Mouse (Mus musculus) hindbrain, embryonic 13.5 days (tissue): ENCODE results near the gene Jarid2. TPM values are rescaled to one million over a fixed set of nuclear protein-coding genes. Genes with fewer than 3 reads are reported as not detected.

ENCODE experiments used
- ATAC-seq: fragments of 200-750 bp; cut with Nextera tagmentation; 2 replicates; pipeline ENCODE4 v1.8.0; 2017; ENCODE audit warnings: moderate TSS enrichment; ENCODE audit not compliant: low FRiP score
- H3K27ac ChIP-seq: fragments of 300-500 bp; sonication (generic); 2 replicates; pipeline ENCODE4 v1.5.1; 2015; ENCODE audit warnings: inconsistent platforms, mild to moderate bottlenecking, moderate library complexity
- H3K27me3 ChIP-seq: fragments of 300-500 bp; sonication (generic); 2 replicates; pipeline ENCODE4 v1.6.1; 2015; ENCODE audit warnings: mild to moderate bottlenecking, inconsistent platforms
- H3K36me3 ChIP-seq: fragments of 300-500 bp; sonication (generic); 2 replicates; pipeline ENCODE4 v1.6.1; 2015; ENCODE audit warnings: mild to moderate bottlenecking, inconsistent platforms
- H3K4me1 ChIP-seq: fragments of 300-500 bp; sonication (generic); replicated peaks from 2 replicates; pipeline ENCODE4 v1.6.1; 2015; ENCODE audit warnings: inconsistent platforms
- H3K4me2 ChIP-seq: fragments of 300-500 bp; sonication (generic); 2 replicates; pipeline ENCODE4 v1.6.1; 2015; ENCODE audit warnings: inconsistent platforms, mild to moderate bottlenecking, moderate library complexity
- H3K4me3 ChIP-seq: fragments of 300-500 bp; sonication (generic); 2 replicates; pipeline ENCODE4 v1.5.1; 2015; ENCODE audit warnings: mild to moderate bottlenecking, inconsistent platforms
- H3K9ac ChIP-seq: fragments of 300-500 bp; sonication (generic); 2 replicates; pipeline ENCODE4 v1.6.1; 2015; ENCODE audit warnings: mild to moderate bottlenecking, inconsistent platforms
- H3K9me3 ChIP-seq: fragments of 300-500 bp; sonication (generic); 2 replicates; pipeline ENCODE4 v1.6.1; 2016; ENCODE audit warnings: inconsistent platforms
- WGBS: fragments of 180-500 bp; shearing (Covaris S2); methylation state at CpG from one replicate; pipeline ENCODE4 v1.1.7; 2015; 5-methylcytosine and 5-hydroxymethylcytosine counted together
- polyA plus RNA-seq: library from polyadenylated mRNA; unstranded; fragments of >200 nt; fragmentation: Nextera tagmentation; extraction: Ambion mirVana; gene quantifications from 2 replicates; pipeline ENCODE4 v1.2.1, GENCODE M21; 2015

Jarid2 gene
- polyA plus RNA-seq, 1 experiment from 2014 or later = 60.9 TPM

- H3K4me3 ChIP-seq = no peak overlapping the region
- H3K27me3 ChIP-seq = no peaks in the 10 kb centered on the region
- no peak for ATAC-seq
- 94% methylated on average over 5 of the region's 5 CpGs for WGBS
- H3K9ac ChIP-seq = no peak overlapping the region
- H3K4me2 ChIP-seq = no peak overlapping the region
- 0 out of 2 replicates have a peak, but pooled peaks cover 13% of the 10 kb centered on the region for H3K4me1 ChIP-seq
- H3K27ac ChIP-seq = no peak overlapping the region
- H3K36me3 ChIP-seq = peaks cover 96% of the 10 kb centered on the region
- H3K9me3 ChIP-seq = no peaks in the 10 kb centered on the region
These were observed 186.1 kb downstream of the Jarid2 start for GRCm38 (mm10) chr13:44915382-44915781.

GRCm38 (mm10) chr13:44915945-44916344, 186.7 kb downstream of the Jarid2 start:
- Histone ChIP-seq H3K27ac (no peak overlapping the region), H3K9ac (no peak overlapping the region), H3K36me3 (peaks cover 95% of the 10 kb centered on the region), H3K4me1 (0 out of 2 replicates have a peak, but pooled peaks cover 13% of the 10 kb centered on the region), H3K9me3 (no peaks in the 10 kb centered on the region), H3K4me3 (no peak overlapping the region), H3K27me3 (no peaks in the 10 kb centered on the region), H3K4me2 (no peak overlapping the region)
- ATAC-seq = no peak
- 77% methylated on average over 4 of the region's 4 CpGs for WGBS

DNA sequence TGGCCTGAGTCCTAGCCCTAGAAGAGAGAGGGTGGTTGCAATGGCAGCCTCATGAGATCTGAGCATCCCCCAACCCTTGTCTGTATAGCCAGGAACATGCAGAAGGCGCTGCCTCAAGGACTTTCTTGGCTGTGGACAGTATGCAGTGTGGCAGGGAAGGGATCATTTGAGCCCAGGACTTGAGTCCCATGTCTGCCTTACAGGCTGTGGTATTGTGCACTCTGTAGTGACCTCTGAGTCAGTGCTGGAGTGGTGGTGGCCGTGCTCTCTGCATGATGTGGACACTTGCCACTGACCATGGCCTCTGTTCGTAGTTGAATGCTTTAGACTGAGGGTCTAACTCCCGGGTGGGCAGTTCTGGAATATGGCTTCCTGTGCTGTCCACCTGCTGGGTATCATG, 187.9 kb downstream of the Jarid2 start:
- Histone ChIP-seq H3K4me2 (no peak overlapping the region), H3K27me3 (no peaks in the 10 kb centered on the region), H3K4me1 (0 out of 2 replicates have a peak, but pooled peaks cover 9% of the 10 kb centered on the region), H3K9ac (no peak overlapping the region), H3K4me3 (no peak overlapping the region), H3K27ac (no peak overlapping the region), H3K36me3 (peaks cover 97% of the 10 kb centered on the region), H3K9me3 (no peaks in the 10 kb centered on the region)
- ATAC-seq = no peak
- 96% methylated on average over 4 of the region's 4 CpGs for WGBS

GRCm38 (mm10) chr13:44918269-44918668, 189.0 kb downstream of the Jarid2 start:
- no peaks in the 10 kb centered on the region for H3K27me3 ChIP-seq
- no peak overlapping the region for H3K4me2 ChIP-seq
- H3K4me3 ChIP-seq = no peak overlapping the region
- H3K36me3 ChIP-seq = peaks cover 98% of the 10 kb centered on the region
- H3K9me3 ChIP-seq = no peaks in the 10 kb centered on the region
- H3K4me1 ChIP-seq = no peaks in the 10 kb centered on the region
- H3K27ac ChIP-seq = no peak overlapping the region
- ATAC-seq = no peak
- 99% methylated on average over 2 of the region's 2 CpGs for WGBS
- H3K9ac ChIP-seq = no peak overlapping the region

DNA sequence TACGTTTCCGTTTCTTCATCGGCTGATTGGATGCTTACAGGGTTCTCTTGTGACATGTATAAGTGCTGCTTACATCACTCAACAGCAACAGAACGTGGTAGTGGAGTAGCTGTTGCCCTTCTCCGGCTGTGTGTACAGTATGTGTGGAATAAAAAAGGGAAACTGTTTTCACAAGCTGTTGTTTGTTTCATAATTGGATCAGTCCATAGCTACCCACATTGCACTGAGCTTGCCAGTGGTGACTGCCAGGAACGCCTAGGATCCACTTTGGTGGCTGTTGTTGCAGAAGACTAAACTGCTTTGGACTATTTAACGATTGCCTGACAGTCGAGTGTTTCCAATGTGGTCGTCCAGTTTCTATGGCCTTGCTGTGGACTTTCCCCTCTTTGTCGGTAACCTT, 191.8 kb downstream of the Jarid2 start:
- Histone ChIP-seq H3K4me2 (no peak overlapping the region), H3K4me3 (no peak overlapping the region), H3K36me3 (peaks cover 97% of the 10 kb centered on the region), H3K27me3 (no peaks in the 10 kb centered on the region), H3K4me1 (no peaks in the 10 kb centered on the region), H3K27ac (no peak overlapping the region), H3K9ac (no peak overlapping the region), H3K9me3 (no peaks in the 10 kb centered on the region)
- no peak for ATAC-seq
- WGBS = 86% methylated on average over 10 of the region's 10 CpGs

DNA sequence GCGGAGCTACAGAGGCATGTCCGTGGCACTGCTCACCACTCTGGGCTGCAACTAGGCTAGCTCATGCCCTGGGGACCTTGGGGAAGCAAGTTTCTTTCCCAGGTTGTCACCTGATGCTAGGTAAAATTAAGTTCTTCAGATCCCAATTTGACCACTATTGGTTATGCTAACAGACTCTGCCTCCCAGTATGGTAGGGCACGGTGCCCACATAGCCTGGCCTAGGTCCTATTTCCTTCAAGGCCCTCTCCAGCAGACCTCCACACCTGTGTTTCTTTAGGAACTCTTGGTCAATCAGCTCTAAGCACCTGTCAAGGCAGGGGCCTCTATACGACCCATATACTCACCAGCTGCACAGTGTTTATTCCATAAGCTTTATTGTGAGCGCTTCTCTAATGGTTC, 192.4 kb downstream of the Jarid2 start:
- H3K27me3 ChIP-seq = no peaks in the 10 kb centered on the region
- 97% methylated on average over 5 of the region's 5 CpGs for WGBS
- no peak overlapping the region for H3K4me2 ChIP-seq
- ATAC-seq = no peak
- no peak overlapping the region for H3K27ac ChIP-seq
- no peak overlapping the region for H3K9ac ChIP-seq
- H3K36me3 ChIP-seq = peaks cover 93% of the 10 kb centered on the region
- H3K4me3 ChIP-seq = no peak overlapping the region
- no peaks in the 10 kb centered on the region for H3K9me3 ChIP-seq
- no peaks in the 10 kb centered on the region for H3K4me1 ChIP-seq

DNA sequence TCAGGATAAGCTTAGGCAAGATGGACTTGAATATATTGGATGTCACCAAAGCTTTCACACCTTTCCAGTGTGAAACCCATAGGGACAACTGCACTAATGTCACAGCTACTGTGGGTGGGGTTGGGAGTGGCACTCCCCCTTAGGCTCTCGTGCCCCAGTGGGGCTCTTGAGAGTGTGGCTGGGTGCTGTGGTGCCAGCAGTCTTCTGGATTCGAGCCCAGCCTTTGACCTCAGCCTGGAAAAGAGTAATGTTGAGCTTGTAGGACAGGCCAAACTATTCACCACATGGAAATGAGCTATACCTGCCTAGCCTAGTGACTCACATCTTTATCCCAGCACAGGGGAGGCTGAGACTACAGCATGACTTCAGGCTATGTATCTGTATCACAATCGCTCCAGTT, 194.8 kb downstream of the Jarid2 start:
- no peak for ATAC-seq
- H3K4me3 ChIP-seq = no peak overlapping the region
- H3K4me2 ChIP-seq = no peak overlapping the region
- no peak overlapping the region for H3K27ac ChIP-seq
- H3K36me3 ChIP-seq = peaks cover 75% of the 10 kb centered on the region
- no peak overlapping the region for H3K9ac ChIP-seq
- H3K9me3 ChIP-seq = no peaks in the 10 kb centered on the region
- WGBS = 86% methylated on average over 3 of the region's 3 CpGs
- no peaks in the 10 kb centered on the region for H3K4me1 ChIP-seq
- no peaks in the 10 kb centered on the region for H3K27me3 ChIP-seq

GRCm38 (mm10) chr13:44925173-44925572, 195.9 kb downstream of the Jarid2 start:
- H3K27ac ChIP-seq = no peak overlapping the region
- ATAC-seq = no peak
- no peak overlapping the region for H3K9ac ChIP-seq
- no peak overlapping the region for H3K4me3 ChIP-seq
- no peaks in the 10 kb centered on the region for H3K4me1 ChIP-seq
- H3K27me3 ChIP-seq = no peaks in the 10 kb centered on the region
- H3K36me3 ChIP-seq = peaks cover 74% of the 10 kb centered on the region
- 84% methylated on average over 2 of the region's 2 CpGs for WGBS
- no peak overlapping the region for H3K4me2 ChIP-seq
- no peaks in the 10 kb centered on the region for H3K9me3 ChIP-seq

DNA sequence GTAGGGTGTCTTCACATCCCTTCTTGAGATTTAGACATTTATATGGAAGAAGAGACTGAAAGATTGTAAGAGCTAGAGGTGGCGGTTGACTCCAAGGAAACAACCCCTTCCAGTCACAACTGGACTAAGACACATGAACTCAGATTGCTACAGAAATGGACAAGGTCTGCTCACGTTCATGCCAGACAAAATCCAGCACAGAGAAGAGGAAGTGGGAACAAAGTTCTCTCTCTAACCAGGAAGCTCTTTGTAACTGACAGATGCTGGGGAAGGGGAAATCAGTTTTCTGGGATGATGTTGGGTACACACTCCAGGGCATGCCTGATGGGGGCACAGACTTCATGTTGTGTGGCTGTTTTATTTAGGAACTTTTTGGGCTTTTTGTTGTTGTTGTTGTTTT, 197.0 kb downstream of the Jarid2 start:
- H3K4me1 ChIP-seq = no peaks in the 10 kb centered on the region
- H3K4me3 ChIP-seq = no peak overlapping the region
- H3K27ac ChIP-seq = no peak overlapping the region

GRCm38 (mm10) chr13:44932307-44933264, 203.3 kb downstream of the Jarid2 start:
- Histone ChIP-seq H3K4me3 (no peak overlapping the region), H3K27me3 (no peaks in the 10 kb centered on the region), H3K4me1 (peaks cover 26% of the 10 kb centered on the region), H3K27ac (peak overlapping the region; percentile 42), H3K9me3 (no peaks in the 10 kb centered on the region), H3K4me2 (no peak overlapping the region), H3K36me3 (peaks cover 19% of the 10 kb centered on the region), H3K9ac (0 out of 2 replicates have a peak overlapping the region, but pooled peaks have one; percentile 24)
- 68% methylated on average over 18 of the region's 18 CpGs for WGBS
- ATAC-seq = peak; percentile 63; the same call in 1 of the 2 replicates

More for the DNA sequence above, 197.0 kb downstream of the Jarid2 start:
- Histone ChIP-seq H3K9me3 (no peaks in the 10 kb centered on the region), H3K36me3 (peaks cover 73% of the 10 kb centered on the region), H3K4me2 (no peak overlapping the region), H3K9ac (no peak overlapping the region), H3K27me3 (no peaks in the 10 kb centered on the region)
- no peak for ATAC-seq
- 89% methylated on average over 2 of the region's 2 CpGs for WGBS

DNA sequence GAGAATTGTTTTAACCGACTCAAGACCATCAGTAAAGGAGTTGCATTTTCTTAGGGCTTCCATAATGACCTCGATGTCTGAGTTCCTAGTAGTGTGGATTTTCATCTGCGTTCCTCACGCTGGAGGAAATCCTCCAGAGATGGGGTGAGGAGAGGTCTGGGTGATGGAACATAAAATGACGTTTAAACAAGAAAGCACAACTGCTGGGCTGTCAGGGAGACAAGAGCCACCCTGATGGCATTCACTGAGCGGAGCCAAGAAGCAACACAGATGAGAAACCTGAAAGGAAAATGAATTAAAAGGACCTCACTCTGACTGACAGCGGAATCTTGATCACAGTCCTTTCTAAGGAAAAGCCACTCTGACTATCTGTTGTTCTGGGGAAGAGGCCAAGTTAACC, 204.3 kb downstream of the Jarid2 start:
- Histone ChIP-seq H3K9me3 (no peaks in the 10 kb centered on the region), H3K36me3 (peaks cover 19% of the 10 kb centered on the region), H3K27me3 (no peaks in the 10 kb centered on the region), H3K4me2 (no peak overlapping the region), H3K27ac (peak overlapping the region; percentile 42), H3K9ac (no peak overlapping the region), H3K4me3 (no peak overlapping the region), H3K4me1 (peaks cover 26% of the 10 kb centered on the region)
- ATAC-seq = no peak
- WGBS = 30% methylated on average over 7 of the region's 7 CpGs

DNA sequence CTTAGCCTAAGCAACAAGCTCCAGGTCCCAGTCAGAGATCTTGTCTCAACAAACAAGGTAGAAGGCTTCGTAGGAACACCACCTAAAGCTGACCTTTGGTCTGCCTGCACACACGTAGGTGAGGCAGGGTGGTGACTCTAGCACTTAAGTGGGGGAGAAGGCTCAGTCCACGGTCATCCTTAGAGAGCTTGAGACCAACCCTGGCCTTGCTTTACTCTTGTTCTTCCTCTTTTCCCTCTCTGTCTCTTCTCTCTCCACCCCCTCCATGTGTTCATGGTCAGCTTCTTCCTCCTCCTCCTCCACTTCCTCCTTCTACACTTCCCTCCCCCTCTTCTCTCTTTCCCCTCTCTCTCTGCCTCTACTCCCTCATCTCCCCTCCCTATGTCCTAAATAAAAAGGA, 208.4 kb downstream of the Jarid2 start:
- H3K9ac ChIP-seq = no peak overlapping the region
- 94% methylated on average over 3 of the region's 3 CpGs for WGBS
- no peak for ATAC-seq
- H3K36me3 ChIP-seq = no peaks in the 10 kb centered on the region
- H3K4me2 ChIP-seq = no peak overlapping the region
- no peaks in the 10 kb centered on the region for H3K27me3 ChIP-seq
- peaks cover 32% of the 10 kb centered on the region for H3K4me1 ChIP-seq
- H3K9me3 ChIP-seq = no peaks in the 10 kb centered on the region
- H3K27ac ChIP-seq = no peak overlapping the region
- H3K4me3 ChIP-seq = no peak overlapping the region
